Mouse (Mus musculus) telencephalon, adult 2 months (tissue): ENCODE measurements around the gene Cdh23.
A peak's percentile ranks its signal among the peaks of the same experiment; 100 is the strongest.

Experiments used
- DNase-seq: peaks from one replicate; pipeline ENCODE4 v3.0.0-alpha.2; 2011; ENCODE audit warnings: low read depth, low spot score

Cdh23 gene

DNA sequence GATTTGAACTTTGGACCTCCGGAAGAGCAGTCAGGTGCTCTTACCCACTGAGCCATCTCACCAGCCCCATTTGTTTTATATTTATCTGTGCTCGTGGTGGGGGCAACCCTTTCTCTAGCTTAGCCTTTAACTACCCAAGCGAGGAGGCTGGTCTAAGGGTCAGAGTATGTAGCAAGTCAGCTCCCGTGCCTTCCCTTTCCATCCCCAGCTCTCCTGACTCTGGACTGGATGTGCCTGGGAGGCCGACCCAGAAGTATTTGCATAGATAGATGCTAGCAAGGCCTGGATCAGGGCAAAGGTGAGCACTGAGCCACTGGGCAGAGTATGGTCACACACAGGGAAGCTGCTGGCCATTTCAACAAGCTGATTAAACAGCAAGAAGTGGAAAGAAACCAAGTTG is 12.5 kb upstream of the Cdh23 start:
- no peak for DNase-seq

DNA sequence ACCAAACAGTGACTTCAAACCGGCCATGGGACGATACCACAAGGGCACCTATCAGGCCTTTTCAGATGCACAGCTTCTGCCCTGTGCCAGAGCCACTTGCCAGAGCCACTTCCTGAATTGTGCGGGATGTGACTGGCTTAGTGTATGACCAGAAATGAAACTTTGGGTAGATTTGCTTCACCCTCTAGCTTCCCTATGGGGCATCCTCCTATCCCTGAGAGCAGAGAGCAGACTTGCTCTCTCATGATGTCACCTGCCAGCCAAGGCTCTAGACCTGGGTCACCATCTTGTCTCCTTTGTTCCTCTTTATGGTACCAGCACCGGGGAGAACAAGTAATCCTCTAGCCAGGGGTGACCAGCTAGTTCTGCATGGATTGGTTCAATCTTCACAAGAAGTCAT is 10.0 kb upstream of the Cdh23 start:
- no peak for DNase-seq

GRCm38 (mm10) chr10:60705134-60705533 is 8.8 kb upstream of the Cdh23 start:
- DNase-seq = no peak

DNA sequence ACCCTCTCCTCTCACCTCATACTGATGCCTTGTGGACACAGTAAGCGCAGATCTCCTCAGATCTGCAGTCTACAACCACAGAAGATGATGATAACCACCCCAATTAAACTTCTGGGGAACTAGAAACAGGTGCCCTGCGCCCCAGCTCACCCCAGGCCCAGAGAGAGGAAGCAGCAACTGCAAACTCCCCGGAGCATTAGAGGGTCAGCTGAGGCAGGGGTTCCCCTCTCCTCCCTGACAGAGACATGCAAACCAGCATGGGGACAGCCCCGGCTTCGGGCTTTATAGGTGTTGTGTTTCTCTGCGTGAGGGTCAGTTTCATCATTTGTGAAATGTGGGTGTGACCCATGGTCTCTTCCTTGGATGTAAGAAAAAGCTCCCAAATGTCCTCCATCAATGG is 1.5 kb upstream of the Cdh23 start:
- DNase-seq = no peak

GRCm38 (mm10) chr10:60696975-60697374 is 685 bp upstream of the Cdh23 start:
- DNase-seq = no peak

- DNase-seq = no peak
Measured at GRCm38 (mm10) chr10:60691671-60692390, 4.5 kb downstream of the Cdh23 start.

DNA sequence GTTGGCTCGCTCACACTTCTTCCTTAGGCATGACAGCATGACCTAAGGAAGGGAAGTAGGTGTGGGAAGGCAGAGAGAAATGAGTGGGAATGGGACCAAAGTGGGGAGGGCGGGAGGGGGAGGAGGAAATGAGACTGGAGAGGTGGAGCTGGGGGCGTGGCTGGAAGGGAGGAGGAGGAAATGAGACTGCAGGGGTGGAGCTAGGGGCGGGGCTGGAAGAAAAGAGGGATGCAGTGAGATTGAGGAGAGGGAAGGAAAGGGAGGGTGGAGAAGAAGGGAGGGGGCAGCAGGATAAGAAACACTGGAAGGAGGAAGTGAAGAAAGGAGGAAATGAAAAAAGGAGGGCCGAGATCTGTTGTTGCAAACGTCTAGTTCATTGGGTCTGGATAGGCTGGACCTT is 5.3 kb downstream of the Cdh23 start:
- no peak for DNase-seq

- DNase-seq = no peak
Measured at GRCm38 (mm10) chr10:60689396-60689795, 6.9 kb downstream of the Cdh23 start.

DNA sequence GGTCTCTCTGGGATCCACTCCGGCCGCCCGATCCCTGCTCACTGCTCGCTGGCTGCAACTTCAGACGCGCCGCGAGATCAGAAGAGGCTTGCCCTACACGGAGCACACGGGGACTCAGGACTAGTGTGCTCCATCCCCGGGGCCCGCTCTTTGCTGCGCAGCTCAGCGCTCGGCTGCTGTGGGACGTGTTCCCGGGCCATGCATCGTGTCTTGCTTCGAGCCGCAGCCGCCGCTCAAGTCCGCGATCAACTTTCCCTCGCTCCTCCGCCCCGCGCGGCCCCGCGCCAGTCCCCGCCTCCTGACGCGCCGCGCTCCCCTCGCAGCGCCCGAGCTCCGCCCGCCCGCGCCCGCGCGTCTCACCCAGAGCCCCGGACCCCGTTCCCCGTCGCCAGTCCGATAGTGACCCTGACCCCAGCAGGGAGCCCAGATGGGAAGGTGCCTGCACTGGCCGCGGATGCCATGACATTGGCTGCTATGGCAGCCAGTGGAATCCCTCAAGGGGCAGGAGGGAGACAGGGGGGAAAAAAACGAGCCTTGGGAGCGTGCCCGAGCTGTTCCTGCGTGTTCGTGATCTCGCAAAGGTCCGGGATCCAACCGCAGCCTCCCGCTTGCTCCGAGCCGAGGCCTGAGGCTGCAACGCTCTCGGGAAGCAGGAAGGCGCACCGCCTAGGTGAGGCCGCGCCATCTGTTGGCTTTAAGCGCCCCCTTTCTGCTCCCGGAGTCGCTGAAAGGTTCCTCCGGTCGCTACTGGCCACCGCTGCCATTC is 9.1 kb downstream of the Cdh23 start:
- no peak for DNase-seq

DNA sequence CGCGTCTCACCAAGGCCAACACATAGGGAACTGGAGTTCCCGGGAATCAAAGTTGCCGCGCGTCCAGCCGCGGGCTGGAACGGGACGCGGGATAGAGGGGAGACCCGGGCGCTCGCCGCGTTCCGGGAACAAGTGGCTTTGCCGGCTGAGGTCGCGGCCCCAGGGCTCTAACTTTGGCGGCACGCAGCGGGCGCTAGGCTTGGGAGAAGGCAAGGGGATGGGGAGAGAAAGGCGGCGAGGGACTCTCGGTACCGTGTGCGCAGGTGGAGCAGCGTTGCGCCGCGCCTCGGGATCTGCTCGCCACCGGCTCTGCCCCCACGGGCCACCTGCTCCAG is 9.7 kb downstream of the Cdh23 start:
- DNase-seq = no peak

DNA sequence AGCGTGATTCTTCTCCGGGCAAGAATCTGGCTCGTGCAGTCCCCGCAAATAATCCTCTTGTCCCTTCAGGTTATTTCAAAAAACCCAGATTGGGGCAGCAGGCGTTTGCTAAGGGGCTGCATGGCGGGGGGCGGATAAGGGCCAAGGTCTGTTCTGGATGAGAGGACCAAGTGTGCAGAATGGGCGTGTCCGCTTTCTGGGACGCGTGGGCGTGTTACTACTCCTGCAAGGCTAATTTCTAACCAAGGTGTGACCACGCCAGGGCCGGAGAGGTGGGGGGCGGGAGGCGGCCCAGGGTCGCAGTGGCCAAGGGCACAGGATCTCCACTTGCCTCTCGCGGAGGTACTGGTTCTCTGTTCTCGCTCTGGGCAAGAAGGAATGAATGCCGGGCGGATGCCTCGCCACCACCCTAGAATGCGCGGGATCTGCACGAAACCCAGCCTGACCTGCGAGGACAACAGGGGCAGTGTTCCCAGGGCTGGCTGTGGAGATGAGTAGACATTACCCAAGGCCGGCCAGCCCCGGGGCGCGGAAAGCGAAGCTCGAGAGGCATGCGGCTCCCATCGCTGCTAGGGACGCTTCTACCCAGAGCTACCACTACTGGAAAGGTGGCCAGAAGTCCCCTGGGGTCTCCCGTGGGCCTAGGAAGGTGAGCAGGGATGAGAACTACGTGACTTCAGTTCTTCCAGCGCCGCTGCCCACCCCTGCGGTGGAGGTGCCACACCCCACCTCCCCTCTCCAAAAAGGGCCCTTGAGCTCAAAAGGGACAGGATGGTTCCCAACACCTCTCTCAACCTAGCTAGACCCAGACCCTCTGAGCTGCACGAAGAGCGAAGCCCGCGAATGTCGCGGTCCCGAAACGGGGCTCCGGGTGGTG is 10.3 kb downstream of the Cdh23 start:
- no peak for DNase-seq

- DNase-seq = no peak
Measured at GRCm38 (mm10) chr10:60678926-60679325, 17.4 kb downstream of the Cdh23 start.

GRCm38 (mm10) chr10:60677319-60677718 is 19.0 kb downstream of the Cdh23 start:
- DNase-seq = no peak

- no peak for DNase-seq
Measured at GRCm38 (mm10) chr10:60670166-60670565, 26.1 kb downstream of the Cdh23 start.

DNA sequence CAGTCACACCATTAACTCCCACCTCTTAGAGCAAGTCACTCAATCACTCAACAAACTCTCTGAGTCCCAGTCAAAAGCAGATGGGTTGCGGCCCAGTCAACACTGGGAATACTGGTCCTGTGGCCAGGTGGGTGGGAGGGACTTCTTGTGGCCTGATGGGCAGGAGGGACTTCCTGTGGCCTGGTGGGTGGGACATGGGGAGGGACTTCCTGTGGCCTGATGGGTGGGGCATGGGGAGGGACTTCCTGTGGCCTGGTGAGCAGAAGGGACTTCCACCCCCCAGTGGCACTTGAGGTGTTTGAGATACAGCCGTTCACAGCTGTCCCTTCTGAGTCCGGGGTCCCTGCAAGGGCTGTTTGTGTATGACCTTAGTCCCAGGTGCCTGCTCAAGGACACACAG is 27.7 kb downstream of the Cdh23 start:
- DNase-seq = no peak

DNA sequence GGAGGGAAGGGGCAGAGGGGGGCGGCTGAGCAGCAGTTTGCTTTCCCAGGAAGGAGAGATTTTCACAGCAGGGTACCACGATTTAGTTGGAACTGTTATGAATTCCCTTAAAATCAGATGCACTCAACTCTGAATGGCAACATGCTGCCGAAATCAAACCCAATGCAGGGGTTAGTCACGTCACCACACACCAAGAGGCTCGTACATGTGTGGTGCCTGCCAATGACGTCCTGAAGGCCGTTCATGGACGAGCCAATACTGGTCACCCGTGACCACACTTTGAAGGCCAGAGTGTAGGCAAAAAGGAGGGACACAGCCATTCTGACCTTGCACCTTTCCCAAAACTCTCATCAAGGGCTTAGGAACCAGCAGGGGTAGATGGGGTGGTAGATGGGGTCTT is 35.3 kb downstream of the Cdh23 start:
- no peak for DNase-seq

DNA sequence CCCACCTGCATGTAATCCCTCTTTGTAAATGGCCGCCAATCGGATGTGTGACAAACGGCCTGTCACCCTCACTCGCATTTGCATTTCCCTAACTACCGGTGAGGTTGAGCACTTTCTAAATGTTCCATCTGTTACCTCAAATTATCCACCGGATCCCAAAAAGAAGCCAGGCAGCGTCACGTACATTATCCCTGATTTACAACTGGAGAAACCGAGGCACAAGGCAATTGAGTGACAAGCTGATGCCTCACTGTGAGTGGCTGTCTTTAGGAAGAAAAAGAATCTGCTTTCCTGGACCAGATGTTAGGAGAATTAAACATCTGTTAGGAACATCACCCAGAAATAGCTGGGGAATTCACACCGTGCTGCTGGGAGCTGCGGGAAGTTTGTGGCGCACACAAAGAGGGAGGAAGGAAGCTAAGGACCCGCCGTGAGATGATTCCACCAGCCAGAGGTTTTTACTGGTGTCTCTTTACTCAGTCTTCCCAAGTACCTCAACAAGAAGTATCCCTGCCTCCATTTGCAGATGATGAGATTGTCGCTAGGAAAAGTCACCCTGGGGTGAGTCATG is 36.8 kb downstream of the Cdh23 start:
- DNase-seq = no peak

- no peak for DNase-seq
Measured at GRCm38 (mm10) chr10:60658176-60658575, 38.1 kb downstream of the Cdh23 start.

GRCm38 (mm10) chr10:60653675-60654074 is 42.6 kb downstream of the Cdh23 start:
- DNase-seq = no peak

GRCm38 (mm10) chr10:60653106-60653505 is 43.2 kb downstream of the Cdh23 start:
- no peak for DNase-seq

DNA sequence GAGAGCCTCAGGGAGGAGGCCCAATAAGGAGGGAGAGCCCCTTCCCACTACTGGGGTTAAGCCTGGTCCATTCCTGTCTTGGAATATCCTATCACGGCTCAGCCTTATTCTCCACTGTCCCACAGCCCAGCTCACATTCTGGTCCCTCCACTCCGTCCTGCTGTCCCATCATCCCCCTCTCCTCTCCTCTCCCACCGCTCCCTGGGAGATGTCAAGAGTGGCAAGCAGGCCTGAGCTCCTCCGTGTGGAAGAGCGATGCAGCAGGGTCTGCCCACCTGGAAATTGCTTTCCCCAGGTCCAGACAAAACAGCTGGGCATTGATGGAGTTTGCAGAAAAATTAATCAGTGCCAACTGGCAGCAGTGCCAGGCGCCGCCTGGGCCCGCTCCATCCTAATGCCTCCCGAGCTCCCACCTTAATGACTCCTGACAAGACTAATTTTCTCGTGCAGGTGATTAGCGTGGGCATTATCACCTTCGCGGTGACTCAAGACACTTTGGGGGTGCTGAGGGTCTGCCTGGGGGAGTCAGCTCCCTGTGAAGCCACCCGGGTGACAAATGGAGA is 52.1 kb downstream of the Cdh23 start:
- DNase-seq = no peak

DNA sequence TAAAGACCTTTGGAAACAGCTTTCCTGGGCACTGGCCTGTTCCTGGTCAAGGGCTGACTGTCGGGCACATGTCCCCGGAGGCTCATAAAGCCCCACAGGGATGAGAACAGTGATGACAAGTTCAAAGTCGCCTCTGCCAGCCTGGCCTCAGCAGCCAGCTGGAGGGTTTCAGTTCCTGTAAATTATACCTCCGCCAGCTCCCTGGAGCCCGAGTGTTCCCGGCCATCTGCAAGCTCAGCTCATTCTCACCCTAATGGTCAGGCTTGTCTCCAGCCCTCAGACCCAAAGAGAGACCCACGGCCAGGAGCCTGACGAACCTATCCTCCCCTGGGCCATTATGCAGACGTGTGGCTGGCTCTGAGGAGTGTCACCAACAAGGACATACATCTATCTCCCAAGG is 57.0 kb downstream of the Cdh23 start:
- DNase-seq = peak; percentile 21
